Mouse (Mus musculus): ENCODE data around the gene Bmp10. TPM values are rescaled to one million over a fixed set of nuclear protein-coding genes. Genes with fewer than 3 reads are reported as not detected.
A peak's percentile ranks its signal among the peaks of the same experiment; 100 is the strongest.

The Bmp10 gene
- not detected for total RNA-seq (2022)

- DNase-seq, result no peak
Observed at GRCm38 (mm10) chr6:87428487-87429044, at the start of gene Bmp10. Gene Bmp10, plus strand, starts transcription at chr6:87428994.

- DNase-seq, result no peak
Observed at GRCm38 (mm10) chr6:87383926-87384691, 44.7 kb upstream of the Bmp10 start.

DNA sequence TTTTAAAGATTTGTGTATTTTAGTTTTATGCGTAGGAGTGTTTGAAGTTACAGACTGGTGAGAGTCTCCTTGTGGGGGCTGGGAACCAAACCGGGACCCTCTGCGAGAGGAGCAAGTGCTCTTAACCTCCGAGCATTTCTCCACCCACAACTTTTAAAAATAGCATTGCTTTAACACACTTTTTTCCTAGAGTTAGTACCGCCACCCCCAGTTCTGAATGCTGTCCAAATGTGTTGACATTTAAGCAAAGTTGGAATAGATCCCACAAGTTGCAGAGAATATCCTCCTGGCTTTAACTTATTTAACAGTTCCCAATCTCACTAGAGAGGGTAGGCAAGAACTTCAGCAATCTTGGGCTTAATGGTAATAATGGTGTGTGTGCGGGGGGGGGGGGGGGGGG, 44.0 kb upstream of the Bmp10 start:
- no peak for DNase-seq

DNA sequence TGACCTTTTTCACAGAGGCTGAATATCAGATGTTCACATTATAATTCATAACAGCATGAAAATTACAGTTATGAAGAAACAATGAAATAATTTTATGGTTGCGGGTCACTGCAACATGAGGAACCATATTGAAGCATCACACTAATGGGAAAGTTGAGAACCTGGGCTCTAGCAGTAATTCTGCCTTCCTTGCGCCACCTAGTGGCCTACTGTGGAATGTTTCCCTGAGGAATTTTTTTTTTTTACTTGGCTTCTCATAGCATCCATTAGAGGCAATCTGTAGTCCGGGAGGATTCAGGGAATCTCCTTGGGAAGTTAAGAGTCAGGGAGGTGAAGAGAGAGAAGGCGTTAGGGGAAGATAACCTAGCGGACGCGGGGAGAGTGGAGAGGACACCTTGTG, 42.6 kb upstream of the Bmp10 start:
- DNase-seq, result no peak

DNA sequence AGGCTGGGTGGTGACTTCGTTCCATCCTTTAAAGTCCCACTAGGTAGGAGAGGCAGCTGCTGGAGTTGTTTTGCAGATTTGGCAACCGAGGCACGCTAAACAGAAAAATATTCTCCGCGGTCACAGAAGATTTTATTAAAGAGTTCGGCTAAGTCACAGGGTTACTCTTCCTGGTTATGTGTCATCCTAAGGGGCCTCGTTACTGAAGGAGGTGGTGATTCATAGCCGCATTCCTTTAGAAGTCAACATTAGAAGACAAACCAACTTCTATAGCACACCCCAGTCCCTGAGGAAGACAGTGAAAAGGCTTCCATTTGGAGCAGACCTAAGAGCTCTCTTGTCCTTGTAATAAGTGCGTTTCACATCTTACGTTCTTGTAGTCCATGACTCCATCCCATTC, 42.1 kb upstream of the Bmp10 start:
- DNase-seq, result no peak

DNA sequence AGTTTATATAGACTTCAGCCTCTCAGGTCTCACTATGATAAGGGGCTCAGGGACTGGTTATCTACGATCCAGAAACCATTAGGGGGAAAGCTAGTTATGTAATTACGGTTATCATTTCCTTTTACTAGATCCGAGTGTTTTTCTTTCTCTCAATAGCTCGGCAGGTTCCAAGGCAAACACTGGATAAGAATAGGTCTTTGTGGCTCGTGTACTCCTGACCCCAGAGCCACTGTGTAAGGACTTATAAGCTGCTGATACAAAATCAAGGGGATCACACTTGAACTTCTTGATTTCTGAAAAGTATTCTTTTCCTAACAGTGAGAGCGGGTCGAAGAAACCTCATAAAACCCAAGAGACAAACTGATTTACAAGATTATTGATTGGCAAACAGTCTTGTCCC, 39.9 kb upstream of the Bmp10 start, which contains the start of gene Gkn3:
Gene Gkn3 (minus strand): TSS at position 59 of the 400 bp plus-strand sequence.
- no peak for DNase-seq

GRCm38 (mm10) chr6:87389455-87389989, 39.3 kb upstream of the Bmp10 start:
- no peak for DNase-seq

DNA sequence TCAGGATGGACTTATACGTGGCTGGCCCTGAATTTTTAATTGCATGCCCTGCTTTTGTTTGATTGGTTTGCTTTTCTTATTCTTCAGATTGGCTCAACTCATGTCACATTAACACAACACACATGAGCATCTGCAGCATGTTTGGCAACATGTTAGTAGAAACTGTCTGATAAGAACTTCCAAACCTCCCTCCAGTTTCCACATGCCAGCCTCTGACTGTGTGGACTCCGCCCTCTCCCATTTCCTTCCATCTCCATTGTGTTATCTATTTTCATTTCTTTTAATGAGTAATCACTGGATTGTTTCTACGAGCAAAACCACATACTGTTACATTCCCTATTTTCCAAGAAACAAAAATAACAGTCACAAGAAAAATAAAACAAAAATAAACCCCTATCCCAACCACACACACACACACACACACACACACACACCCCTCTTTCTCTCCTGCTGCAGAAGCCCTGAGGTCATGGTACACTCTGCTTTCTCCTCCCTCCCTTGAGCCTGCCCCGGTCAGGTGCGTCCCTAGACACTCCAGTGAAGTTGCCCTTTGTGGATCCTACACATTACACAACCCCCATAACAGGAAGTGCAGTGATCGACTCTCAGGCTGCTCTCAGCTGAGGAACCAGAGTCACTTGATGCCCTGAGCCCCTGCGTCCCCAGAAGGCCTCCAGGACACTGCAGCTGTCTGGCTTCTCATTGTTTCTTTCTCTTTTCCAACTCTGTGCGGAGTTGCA, 35.2 kb upstream of the Bmp10 start:
- DNase-seq, result no peak

DNA sequence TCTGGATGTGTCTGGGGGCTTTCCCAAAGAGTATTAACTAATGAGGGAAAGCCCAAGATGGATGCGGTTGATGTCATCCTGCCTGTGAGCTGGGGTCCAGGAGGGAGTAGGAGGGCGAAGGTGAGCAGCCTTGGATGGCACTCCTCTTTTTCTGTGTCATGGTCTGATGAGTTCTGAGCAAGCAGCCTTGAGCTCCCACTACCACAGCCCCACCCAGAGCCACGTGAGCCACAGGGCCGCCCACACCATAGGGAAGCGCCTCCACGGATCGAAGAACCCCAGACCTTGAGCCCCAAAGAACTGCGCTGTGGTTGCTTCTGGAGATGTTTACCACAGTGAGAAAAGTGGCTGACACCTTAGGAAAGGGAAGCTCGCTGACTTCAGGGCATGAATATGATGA, 34.0 kb upstream of the Bmp10 start:
- DNase-seq, result no peak

DNA sequence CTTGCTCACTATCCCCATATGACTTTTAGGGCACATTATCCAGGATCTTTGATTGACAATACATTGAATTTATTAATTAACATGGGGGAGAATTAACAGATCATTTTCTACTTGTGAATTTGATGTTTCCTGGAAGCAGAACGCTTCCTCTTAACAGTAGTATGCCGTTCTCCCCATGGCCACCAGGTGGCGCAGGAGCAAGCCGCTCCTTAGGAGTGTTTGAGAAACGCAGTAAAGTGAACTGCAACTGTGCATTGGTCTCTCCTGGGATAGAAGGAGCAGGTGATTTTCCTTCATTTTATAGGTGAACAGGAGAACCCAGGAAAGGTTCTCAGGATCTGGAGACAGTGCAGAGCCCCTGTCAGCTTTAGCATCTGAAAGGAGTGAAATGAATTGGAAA, 29.7 kb upstream of the Bmp10 start:
- no peak for DNase-seq

- DNase-seq, result no peak
Observed at GRCm38 (mm10) chr6:87399886-87400566, 28.8 kb upstream of the Bmp10 start.

GRCm38 (mm10) chr6:87401456-87401855, 27.3 kb upstream of the Bmp10 start:
- DNase-seq, result no peak

- no peak for DNase-seq
Observed at GRCm38 (mm10) chr6:87412011-87412410, 16.8 kb upstream of the Bmp10 start.

GRCm38 (mm10) chr6:87422304-87422703, 6.5 kb upstream of the Bmp10 start:
- DNase-seq, result peak; percentile 3

DNA sequence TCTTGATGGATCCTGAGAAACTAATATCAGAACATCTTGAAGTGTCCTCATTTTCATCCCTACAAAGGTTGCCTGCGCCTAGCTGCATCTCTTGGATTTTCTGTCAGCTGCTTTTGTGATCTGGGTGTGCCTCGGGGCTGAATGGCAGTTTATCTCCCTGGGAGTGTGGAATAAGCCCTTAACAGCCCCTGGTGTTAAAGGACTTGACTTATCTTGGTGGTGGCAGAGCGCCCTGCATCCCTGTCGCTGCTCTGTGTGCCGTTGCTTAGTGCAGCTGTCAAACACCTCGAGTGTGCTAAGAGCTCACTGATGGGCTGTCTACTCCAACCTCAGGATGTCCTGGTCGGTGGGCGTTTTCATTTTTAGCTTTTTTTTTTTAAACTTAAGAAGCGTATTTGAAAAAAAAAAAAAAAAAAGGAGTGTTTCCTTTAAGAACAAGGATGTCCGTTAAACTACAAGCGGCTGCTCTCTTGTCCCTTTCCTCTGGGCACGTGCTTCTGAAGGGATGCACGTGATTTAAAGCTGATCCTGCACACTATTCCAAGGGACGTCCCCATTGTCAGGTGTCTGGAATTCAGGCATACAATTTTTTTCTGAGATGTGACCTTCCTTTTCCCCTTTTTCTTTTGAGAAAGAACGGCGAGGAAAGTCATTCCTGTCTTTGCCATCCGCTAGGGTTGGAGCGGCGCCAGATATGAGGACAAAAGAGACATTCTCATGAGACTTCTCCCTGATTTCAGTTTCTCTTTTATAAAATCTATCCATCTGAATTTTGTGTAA, 4.6 kb upstream of the Bmp10 start:
- peak; percentile 14 for DNase-seq

- no peak for DNase-seq
Observed at GRCm38 (mm10) chr6:87426954-87427353, 1.8 kb upstream of the Bmp10 start.

DNA sequence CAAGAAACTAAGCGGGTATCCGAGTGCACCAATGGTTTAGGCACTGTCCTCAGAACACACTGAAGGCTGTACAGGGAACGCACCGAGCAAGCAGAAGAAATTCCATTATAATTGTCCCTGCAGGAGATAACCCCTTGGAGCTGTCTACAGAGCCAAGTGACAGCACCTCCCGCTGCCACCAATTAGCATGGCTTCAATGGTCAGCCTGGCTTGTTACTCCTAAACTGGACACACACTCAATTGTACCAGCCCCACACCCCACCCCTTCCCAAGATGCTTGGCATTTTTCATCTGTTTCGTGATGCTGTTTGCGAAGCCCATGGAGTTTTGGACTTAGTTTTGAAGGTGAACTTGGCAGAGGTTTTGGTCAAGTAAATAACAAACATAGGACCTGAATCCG, 1.2 kb upstream of the Bmp10 start:
- no peak for DNase-seq

DNA sequence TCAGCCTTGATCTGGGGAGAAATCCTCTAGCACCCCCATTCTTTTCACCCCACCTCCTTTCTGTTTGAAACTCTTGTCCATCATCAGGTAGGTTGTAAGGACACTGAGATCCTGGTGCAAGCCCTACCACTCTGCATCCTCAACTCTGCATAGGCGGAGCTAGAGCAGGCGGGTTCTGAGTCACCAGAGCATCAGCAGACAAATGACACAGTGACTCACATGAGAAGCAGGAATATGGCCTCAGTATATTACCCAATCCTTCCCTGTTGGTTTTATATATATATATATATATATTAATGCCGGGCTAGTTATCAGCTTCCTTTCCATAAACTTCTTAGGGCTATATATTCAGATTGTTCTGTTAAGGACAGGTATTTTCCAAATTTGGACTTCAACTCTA, 7.0 kb downstream of the Bmp10 start:
- no peak for DNase-seq

- no peak for DNase-seq
Observed at GRCm38 (mm10) chr6:87436745-87437144, 8.0 kb downstream of the Bmp10 start.

GRCm38 (mm10) chr6:87443253-87443652, 14.5 kb downstream of the Bmp10 start:
- DNase-seq, result no peak

DNA sequence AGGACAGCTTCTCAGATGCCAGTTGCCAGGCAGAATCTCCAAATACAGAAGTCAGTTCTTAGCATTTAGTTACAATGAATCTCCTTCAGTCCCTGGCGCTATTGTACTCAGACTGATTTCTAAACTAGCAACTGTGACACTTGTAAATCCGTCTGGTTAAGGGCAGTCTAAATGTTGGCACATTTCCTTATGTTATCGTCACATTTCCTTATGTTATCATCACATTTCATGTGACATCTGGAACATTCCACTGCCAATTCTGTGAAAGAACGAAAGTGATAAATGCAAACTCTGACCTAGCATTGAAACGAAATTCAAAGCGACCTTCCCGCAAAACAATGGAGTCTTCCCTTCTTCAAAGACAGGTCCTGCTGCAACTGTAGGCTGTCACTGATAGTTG, 16.4 kb downstream of the Bmp10 start:
- DNase-seq, result no peak

- DNase-seq, result no peak
Observed at GRCm38 (mm10) chr6:87447217-87447616, 18.4 kb downstream of the Bmp10 start.
